Mouse (Mus musculus) hindbrain, embryonic 15.5 days (tissue): ENCODE data around the gene Stra6. TPM values are rescaled to one million over a fixed set of nuclear protein-coding genes. Genes with fewer than 3 reads are reported as not detected.

Experiments used
- polyA plus RNA-seq: library from polyadenylated mRNA; unstranded; fragments of >200 nt; fragmentation: Nextera tagmentation; extraction: Ambion mirVana; gene quantifications from 2 replicates; pipeline ENCODE4 v1.2.1, GENCODE M21; 2015

The Stra6 gene
- polyA plus RNA-seq, 1 experiment from 2014 or later = 17.5 TPM

Other genes starting within 250 kb of the Stra6 start
- 7.7 and 8.5 TPM in 2 replicates for gene Arid3b, start 227.0 kb upstream of the Stra6 start, polyA plus RNA-seq
- 164 and 172 TPM in 2 replicates for gene Ubl7, start 152.8 kb upstream of the Stra6 start, polyA plus RNA-seq
- 2.5 and 3.7 TPM in 2 replicates for gene Sema7a, start 123.7 kb upstream of the Stra6 start, polyA plus RNA-seq
- gene Cyp11a1, start 57.4 kb upstream of the Stra6 start, polyA plus RNA-seq = 1.4 and 2.3 TPM in 2 replicates
- 0.38 and 0.58 TPM in 2 replicates for gene Ccdc33, start 55.0 kb downstream of the Stra6 start, polyA plus RNA-seq
- gene Islr, start 140.5 kb downstream of the Stra6 start, polyA plus RNA-seq = 37.1 and 44.2 TPM in 2 replicates
- 20.1 and 27.6 TPM in 2 replicates for gene Islr2, start 140.5 kb downstream of the Stra6 start, polyA plus RNA-seq
- gene Pml, start 186.0 kb downstream of the Stra6 start, polyA plus RNA-seq = 4.3 and 5.2 TPM in 2 replicates
- gene Stoml1, start 189.4 kb downstream of the Stra6 start, polyA plus RNA-seq = 123 and 126 TPM in 2 replicates
- gene Loxl1, start 249.4 kb downstream of the Stra6 start, polyA plus RNA-seq = 10.3 and 10.7 TPM in 2 replicates